Mouse (Mus musculus): ENCODE measurements around the gene Epb41l3.
"Not testable (repeated sequence)": the region's sequence is repeated elsewhere in the genome, so short reads cannot be mapped to it uniquely, and the experiment has no call there.

The Epb41l3 gene

DNA sequence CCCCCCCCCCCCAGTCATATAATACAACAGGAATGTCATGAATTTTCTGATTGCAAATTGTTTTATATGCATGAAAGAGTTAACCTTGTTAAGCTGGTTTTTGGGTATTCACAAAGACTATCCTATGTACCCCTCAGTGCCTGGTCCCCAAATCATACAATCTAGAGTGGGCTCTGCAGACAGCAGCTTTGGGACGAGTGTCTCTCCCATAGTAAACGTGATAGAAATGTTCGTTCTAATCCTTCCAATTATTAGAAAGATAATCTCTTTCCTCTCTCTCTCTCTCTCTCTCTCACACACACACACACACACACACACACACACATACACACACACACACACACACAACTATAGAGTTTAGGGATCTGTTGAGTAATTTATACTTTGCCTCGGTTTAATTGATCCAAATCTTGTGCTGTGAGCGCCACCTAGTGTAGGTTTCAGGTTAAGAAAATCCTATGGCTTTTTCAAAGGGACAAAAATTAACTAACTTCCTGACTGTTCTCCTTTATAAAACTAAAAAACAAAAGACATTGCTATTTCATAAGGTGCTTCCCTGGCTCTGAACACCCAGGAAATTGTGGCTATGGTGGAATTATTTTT lies 30.4 kb downstream of the Epb41l3 start:
- in situ Hi-C loops (cut with MboI, MseI), result no loop called here

DNA sequence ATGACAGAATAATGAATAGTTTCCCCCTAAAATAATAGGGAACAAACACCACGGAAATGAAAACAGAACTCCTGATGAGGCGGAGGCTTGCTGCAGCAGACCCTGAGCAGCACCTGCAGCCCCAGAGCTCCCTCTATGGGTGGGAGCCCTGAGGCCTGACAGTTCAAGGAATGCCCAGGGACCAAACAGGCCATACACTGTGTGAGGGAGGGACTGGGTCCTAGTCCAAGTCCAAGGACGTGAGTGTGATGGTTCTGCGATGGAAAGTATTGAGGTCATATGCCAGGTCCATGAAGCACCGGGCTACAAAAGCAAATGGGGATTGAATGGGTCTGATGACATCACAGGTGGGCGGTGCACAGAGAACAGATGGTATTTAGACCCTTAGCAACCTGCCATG lies 33.7 kb downstream of the Epb41l3 start:
- in situ Hi-C loops (cut with MboI, MseI), result no loop called here

DNA sequence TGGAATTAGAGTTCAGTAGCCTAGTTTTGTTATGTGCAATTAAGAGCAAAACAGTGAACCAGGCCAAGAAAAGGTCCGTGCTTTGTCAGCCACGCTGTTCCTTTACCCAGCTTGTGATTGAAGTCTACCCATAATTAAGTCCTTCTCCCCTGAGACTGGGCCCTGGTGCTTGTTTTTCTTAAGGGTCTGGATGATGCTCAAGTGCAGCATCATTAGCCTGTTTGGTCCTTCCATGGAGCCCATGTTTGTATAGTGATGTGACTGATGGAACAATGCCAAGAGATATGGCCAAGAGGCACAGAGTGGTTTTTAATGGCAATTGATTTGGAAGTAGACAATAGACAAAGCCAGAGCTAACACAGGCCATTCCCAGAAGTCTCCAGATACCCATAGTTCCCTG lies 36.7 kb downstream of the Epb41l3 start:
- in situ Hi-C loops (cut with MboI, MseI), result no loop called here

DNA sequence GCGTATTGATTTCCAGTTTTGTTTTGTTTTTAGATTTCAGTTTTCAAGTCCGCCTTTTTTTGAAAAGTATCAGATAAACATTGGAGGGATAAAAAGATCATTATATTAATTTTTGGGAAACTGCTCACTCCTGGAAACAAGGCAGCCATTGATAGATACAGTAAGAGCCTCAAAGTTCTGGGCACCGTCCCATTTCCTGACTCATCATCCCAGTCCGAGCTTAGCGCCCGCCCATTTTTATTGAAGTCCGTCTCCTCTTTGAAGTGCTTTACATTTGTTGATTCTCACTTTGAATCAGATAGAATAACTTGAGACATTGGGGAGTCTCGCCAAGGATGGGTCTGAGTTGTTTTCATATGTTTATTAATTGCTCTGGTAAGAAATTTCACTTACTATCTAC lies 43.7 kb downstream of the Epb41l3 start:
- in situ Hi-C loops (cut with MboI, MseI), result no loop called here

DNA sequence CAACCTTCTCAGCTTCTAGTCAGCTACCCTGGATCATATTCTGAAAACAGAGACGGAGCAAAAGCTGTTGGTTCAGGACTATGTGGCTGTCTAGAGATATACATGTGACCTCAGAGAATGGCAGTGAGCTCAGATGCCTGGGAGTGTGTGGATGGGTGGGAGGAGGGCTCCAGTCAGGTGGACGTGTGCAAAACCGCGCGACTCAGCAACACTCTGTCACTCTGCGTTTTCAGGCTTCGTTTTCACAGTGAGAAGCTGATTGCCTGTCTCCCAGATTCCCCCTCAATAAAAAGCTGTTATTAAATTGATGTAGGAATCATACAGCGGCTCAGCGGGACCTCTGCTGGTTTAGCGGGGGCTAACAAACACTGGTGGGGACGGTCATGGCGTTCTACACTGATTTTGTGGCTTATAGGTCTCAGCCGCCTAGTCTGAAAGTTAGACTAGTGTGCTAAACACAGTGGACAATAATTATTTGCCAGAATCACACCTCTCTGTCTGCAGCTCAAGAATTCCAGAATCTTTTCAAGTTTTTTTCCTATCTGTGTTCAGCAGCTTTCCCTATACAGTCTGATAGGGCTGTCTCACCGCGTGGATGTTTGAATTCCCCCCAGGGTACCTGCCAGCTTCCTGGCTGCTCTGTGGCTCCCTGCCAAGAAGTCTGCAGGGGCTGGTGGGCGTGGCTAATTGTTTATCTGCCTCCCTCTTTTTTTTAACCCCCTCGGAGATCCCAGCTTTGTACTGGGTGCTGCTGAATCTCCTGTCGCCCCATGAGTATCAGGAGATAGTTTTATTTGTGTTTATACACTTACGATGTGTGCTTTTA lies 45.3 kb downstream of the Epb41l3 start:
- in situ Hi-C loops (cut with MboI, MseI), result no loop called here

DNA sequence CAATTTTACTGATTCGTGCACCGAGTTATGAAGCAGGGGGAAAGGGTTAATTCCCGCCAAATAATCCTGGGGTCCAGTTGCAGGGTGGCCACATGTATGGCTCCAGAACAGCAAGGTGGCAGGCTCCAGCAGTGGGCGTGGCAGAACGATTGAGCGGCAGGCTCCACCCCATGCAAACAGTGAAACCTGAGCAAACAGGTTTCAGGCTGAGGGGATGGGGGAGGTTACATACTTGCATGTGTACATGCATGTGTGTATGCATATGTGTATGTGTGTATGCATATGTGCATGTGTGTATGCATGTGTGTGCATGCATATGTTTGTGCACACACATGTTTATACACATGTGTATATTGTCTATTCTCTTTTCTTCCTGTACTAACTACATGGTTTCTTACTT lies 46.9 kb downstream of the Epb41l3 start:
- in situ Hi-C loops (cut with MboI, MseI), result not testable (repeated sequence)

DNA sequence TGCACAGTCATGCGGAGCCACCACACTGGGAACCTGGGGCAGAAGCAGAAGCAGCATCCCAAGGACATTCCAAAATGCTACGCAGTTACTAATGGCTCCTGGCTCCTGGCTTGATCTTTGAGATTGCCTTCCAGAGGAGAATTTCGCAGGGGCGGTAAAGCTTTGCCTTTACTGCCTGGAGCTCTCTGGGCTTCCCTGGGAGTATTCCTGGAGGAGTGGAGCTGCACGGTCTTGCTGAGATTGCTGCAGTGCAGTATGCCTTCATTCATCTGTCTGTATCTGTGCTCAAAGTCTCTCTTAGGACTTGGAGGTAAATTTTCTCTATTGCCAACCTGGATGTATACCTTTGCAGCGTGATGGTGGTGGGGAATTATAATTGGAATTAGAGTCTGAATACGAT lies 52.0 kb downstream of the Epb41l3 start:
- in situ Hi-C loops (cut with MboI, MseI), result no loop called here

DNA sequence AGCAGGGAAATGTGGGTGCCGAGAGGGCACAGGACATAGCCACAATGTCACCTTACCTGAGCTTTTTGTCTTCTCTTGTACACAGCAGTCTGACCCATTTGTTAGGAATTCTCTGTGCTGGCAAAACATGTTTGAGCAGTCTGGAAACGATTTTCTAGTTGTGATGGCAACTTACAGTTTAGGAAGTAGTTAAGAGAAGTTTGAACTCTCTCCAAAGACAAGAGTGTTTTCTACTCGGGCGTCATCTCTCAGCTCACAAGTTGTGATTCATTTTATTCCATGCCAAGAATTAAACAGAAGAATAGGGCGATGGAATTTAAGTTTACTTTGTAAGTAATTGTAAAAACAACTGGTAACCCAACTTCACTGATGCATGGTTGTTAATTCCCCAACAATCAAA lies 52.5 kb downstream of the Epb41l3 start:
- in situ Hi-C loops (cut with MboI, MseI), result no loop called here

DNA sequence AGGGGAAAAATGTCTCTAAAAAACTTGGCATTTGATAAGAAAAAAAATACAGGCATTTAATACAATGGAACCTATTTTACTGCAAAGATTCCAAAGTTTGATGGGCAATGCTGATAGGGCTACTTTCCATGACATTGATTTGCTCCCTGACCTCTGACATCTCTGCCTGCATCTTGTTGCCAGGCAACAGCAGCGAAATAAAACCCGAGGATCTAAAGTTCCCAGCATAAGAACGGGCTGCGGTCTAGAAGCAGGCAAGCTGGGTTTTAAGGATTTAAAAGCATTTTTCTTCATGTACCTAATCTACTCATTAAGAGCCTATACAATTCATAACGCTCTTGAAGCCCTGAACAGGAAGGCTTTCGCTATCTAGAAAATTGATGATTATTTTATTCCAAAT lies 54.0 kb downstream of the Epb41l3 start:
- in situ Hi-C loops (cut with MboI, MseI), result no loop called here

DNA sequence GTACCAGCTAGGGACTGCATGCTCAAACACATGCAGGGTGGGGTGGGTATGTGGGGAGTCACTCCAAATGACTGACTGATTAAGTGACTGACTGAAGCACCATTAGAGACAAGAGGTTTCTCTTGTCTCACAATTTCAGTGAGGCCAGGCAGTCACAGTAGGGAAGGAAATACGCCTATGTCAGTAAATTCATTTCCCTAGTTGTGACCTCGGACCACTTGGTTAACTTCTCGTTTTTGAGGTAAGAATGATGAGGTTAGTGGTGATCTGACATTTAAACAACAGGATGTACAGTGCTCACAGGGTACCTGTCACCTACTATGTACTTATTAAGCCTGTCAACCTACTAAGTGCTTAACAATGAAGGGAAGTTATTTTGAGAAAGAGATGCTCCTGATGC lies 67.5 kb downstream of the Epb41l3 start:
- in situ Hi-C loops (cut with MboI, MseI), result no loop called here

DNA sequence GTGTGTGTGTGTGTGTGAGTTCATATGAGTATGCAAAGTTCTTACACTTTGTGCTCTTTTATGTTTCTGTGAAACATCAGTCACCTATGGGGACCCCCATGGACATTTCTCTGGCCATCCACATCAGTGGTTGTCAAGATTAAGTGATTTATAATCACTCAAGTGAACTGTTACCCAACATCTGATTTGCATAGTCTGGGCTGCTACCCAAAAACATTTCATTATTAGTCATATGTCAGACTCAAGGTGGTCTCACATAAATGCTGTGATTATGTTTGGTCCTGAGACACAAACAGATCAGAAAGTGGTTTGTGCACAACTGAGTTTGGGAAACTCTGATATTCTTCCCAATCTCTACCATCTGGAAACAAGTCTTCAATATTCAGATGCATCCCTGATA lies 75.3 kb downstream of the Epb41l3 start:
- in situ Hi-C loops (cut with MboI, MseI), result no loop called here

DNA sequence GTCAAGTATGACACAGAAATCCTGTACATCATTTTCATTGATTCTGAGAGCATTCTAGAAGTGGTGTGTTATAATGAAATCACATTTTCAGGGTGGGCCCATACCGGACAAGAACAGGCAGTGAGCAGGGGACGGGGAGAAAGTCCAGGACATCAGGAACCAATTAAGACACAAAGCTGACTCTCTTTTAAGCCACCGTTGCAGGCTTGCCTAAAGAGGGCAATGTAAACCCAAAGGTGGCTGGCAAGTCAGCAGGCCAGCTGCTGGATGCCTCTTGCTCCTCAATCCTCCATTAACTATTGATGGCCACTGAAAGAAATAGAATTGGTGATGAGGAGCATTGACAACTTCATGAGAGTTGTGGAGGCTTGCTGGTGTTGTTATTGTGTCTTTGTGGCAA lies 75.8 kb downstream of the Epb41l3 start:
- in situ Hi-C loops (cut with MboI, MseI), result no loop called here

DNA sequence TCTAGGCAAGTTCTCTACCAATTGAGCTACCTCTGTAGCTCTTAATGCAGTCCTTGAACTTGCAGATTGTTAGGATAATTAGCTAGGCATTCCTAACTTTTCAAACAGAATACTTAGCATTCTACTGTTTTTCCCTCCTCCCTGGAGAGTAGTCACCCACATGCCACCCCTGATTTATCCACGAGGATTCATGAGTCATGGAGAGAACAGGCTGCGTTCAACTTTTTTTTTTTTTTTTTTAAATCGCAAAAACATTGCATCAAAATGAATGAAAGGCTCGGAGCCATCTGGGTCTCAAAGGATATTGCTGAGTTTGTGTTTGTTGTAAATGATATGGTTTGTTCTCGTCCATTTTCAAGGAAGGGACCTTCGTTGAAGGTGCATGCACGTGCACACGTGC lies 79.6 kb downstream of the Epb41l3 start:
- in situ Hi-C loops (cut with MboI, MseI), result no loop called here

DNA sequence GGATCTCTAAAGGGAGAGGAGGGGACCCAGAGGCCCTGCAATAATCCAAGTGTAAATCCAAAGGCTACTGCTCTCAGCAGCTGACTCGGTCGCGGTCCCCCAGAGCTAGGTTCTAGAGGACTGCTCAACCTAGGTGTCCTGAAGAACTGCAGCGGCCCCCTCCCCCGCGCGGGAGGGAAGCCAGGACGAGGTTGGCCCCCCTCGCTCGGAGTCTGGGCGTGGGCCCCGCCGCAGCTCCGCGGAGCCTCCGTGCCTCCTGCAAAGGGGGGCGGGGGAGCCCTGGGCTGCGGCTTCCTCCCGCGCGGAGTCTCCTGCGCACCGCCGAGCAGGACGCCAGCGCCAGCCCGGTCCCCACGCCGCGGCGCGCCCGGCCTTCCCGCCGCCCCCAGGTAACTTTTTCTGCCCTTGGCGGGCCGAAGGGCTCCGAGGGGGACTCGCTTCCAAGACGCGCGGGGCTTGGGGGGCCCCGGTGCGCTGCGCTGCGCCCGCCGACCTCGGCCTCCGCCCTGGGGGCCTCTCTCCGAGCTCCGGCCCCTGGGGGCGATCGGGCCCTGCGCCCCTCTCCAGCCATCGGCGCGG lies 81.1 kb downstream of the Epb41l3 start:
- in situ Hi-C loops (cut with MboI, MseI), result no loop called here

DNA sequence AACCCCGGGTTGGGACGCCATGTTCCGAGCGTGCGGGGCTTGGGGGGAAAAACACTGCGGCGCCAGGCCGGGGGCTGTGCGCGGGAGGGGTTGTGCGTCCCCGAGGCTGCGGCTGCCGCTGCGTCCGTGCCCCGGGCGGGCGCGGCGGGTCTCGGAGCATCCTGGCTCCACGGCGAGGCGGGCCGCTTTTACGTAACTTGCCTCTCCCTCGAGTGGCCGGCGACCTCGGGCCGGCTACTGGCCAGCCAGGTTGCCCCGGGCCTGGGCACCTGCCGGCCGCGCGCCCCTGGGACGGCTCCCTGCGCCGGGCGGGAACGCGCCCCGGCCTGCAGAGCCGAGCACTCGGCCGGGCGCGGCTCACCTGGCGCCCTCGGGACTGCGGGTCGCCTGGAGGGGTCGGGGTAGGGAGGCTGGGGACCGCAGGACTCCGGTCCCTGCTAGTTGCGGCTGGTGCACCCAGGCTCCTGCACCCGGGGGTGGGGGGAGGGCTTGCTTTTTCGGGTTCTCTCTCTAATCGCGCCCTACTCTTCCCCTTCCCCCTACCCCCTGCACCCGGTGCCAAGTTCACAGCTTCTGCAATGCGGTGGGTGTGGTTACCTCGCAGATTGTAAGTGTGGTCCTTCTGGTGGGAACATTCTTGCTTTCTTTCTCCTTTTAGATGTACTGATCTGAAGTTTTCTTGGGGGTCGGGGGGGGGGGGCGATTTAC lies 81.8 kb downstream of the Epb41l3 start:
- in situ Hi-C loops (cut with MboI, MseI), result no loop called here

DNA sequence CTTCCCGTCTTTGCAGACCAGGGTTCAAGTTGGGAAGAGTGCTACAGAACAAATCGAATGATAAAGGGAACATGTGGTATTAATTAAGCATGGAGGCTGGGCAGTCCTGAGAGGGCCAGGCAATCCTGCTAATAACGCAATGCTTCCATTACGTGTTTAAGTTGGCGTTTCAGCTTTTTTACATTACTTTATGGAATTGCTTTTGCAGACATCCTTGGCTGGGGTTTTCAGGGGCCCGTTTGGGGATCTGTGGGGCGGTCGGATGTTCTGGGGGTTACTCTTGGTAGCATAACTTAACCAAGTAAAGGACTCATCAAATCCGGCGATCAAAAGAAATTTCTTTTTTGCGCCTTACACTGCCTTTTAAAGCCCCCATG lies 82.3 kb downstream of the Epb41l3 start:
- in situ Hi-C loops (cut with MboI, MseI), result no loop called here

DNA sequence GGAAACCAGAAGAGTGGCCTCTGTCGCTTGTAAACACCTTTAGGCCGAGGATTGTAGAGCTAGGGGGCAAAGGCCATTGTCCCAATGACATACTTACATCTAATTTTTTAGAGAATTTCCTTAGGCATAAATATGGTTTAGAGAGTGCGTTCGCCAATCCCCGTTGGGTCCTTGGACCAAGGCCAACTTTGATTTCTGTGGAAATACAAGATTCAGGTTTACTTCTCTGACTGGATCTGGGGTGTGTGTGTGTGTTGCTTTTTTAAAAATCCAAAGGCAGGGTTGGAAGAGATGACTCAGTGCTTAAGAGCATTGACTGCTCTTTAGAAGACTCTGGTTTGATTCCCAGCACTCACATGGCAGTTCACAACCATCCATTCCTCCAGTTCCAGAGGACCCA lies 83.2 kb downstream of the Epb41l3 start:
- in situ Hi-C loops (cut with MboI, MseI), result no loop called here

DNA sequence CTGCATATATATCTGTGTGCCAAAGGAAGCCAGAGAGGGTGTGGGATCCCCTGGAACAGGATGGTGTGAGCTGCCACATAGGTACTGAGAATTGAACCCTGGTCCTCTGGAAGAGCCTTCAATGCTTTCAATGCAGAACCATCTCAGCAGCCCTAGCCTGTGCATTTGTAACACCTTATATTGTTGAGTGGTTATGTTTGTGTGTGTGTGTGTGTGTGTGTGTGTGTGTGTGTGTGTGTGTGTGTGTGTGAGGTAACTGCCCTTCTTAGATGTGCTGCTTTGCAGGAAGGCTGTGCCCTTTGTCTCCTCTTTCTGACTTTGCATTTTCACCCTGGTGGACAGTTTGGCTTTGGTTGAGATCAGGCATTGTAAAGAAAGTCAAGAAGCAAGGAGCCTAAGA lies 87.2 kb downstream of the Epb41l3 start:
- in situ Hi-C loops (cut with MboI, MseI), result no loop called here

DNA sequence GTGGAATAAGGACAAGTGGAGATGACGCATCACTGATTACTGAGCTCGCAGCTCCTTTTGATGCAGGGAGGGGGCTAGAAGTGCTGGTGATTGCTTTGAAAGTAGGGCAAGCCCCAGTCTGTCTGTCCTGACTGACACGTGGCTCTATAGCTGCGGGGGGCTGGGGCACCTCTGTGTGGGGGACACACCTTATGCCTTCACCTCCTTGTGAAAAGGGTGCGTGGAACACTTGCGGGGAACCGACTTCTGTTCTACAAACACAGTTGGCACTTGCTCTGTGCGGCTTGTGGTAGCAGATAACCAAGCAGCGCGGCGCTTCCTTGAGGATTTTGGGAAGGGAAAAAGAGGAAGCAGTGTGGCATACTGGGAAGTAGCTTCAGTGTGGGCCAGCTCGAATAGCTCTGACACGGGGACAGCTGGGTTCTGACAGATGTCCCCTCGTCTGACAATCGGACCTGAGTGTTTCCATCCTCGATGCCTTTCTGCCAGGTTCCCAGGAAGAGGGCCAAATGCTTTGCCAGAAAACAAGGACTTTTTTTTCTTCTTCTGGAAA lies 101.5 kb downstream of the Epb41l3 start:
- in situ Hi-C loops (cut with MboI, MseI), result no loop called here

DNA sequence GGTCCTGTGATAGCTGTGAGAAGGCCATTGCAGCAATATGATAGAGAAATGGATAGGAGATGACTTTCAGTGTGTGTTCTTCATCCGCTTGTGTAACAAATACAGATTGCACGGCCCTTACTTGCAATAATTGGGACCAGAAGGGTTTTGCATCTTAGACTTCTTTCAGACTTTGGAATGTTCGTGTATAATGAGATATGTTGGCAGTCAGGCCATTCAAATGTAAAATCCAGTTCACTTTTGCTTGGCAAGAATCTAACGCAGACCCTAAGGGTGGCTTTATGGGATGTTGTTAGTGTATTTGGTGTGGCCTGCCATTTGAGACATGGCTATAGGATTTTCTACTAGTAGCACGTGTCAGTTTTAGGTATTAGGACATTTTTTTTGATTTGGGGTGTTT lies 102.5 kb downstream of the Epb41l3 start:
- in situ Hi-C loops (cut with MboI, MseI), result no loop called here

DNA sequence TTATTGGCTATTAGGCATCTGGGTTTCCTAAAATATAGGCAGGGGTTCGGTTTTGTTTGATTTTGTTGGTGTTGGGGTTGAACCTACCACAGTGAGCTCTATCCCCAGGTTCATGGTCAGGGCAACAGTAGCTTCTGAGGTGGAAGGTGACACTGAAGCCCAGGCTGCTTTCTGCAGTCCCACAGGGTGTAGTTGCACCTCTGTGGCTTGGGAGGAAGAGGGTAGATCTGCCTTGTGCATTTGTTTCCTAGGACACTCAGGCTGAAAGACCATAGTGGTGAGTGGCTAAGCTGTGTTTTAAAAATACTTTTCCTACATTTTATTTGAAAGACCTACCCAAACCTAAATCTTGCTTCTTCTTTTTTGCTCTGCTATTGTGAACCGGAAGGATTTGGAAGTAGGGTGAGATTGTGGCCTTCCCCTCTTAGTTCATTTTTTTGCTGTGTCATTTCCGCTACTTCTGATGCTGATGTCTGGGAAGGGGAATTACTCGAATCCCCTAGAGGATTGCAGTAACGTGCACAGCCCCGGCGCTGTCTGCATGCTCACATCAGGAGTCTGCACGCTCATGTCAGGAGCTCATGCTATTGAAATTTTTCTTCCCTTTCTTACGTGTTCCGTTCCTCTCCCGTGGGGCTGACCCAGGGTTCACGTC lies 105.5 kb downstream of the Epb41l3 start:
- in situ Hi-C loops (cut with MboI, MseI), result no loop called here
